27 mouse cellular contexts compared by ENCODE assay signal in the genomic region with DNA sequence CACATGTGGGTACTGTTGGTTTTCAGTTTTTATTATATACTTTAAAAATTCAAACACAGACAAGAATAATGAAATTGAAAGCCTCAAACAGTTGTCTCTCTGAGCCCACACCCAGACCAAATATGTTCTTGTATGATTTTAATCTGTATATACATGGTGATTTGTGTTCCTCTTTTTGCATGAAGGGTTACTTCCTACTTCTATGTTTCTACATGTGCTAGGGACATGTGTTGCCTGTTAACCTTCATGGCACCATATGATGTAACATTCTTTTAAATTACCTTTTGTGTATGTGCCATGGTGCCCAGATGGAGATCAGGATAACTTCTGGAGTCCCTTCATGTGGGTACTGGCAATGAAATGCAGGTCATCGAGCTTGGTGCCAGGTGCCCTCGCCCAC. TPM values are rescaled to one million over a fixed set of nuclear protein-coding genes. Genes with fewer than 3 reads are reported as not detected.
DNase-seq lines count a peak whose midpoint lies in the region; ATAC-seq lines count a peak whose summit lies in the region.
"Had no signal": no experiment of that assay in that cellular context is flagged by ENCODE, and none has a peak within 500 bp of the region (broad histone marks: within the 10 kb centered on the region; RNA-seq: fewer than 3 reads in every experiment).

No protein-coding gene starts in this region.

- no peaks in the 10 kb centered on the region for H3K9me3 ChIP-seq in intestine, embryonic 15.5 days
- H3K9me3 ChIP-seq: embryonic facial prominence, embryonic 12.5 days; embryonic facial prominence, embryonic 15.5 days; heart, embryonic 13.5 days; hindbrain, embryonic 10.5 days; hindbrain, embryonic 13.5 days had no signal

- H3K36me3 ChIP-seq in splenic B cell, adult 2 months (ENCODE audit: control insufficient read depth, insufficient read depth, low read length, poor library complexity, severe bottlenecking) = no peaks in the 10 kb centered on the region
- H3K36me3 ChIP-seq in intestine, embryonic 15.5 days = no peaks in the 10 kb centered on the region
- H3K36me3 ChIP-seq: embryonic facial prominence, embryonic 12.5 days; embryonic facial prominence, embryonic 15.5 days; hindbrain, embryonic 10.5 days; hindbrain, embryonic 13.5 days had no signal

- no peaks in the 10 kb centered on the region for H3K27me3 ChIP-seq in splenic B cell, adult 2 months (ENCODE audit: control insufficient read depth, insufficient read depth, low read length, poor library complexity, severe bottlenecking)
- H3K27me3 ChIP-seq in intestine, embryonic 15.5 days (replicated peaks) = no peaks in the 10 kb centered on the region
- H3K27me3 ChIP-seq: embryonic facial prominence, embryonic 12.5 days; embryonic facial prominence, embryonic 15.5 days; heart, embryonic 13.5 days had no signal

- H3K4me3 ChIP-seq in intestine, embryonic 15.5 days (replicated peaks) = no peak overlapping the region
- H3K4me3 ChIP-seq: embryonic facial prominence, embryonic 12.5 days; embryonic facial prominence, embryonic 15.5 days; gastrocnemius, adult 2 months; heart, embryonic 13.5 days; hindbrain, embryonic 10.5 days; hindbrain, embryonic 13.5 days had no signal

- ATAC-seq in common myeloid progenitor, adult 5-6 weeks (replicated peaks; ENCODE audit: low read depth, poor library complexity, severe bottlenecking) = peak; percentile 38
- ATAC-seq in hematopoietic stem cell, adult 5-6 weeks (replicated peaks in 1 of 2; ENCODE audit: insufficient read depth in 1 of 2, low FRiP score in 2 of 2, low TSS enrichment in 1 of 2, low read depth in 1 of 2, poor library complexity in 2 of 2, severe bottlenecking in 2 of 2) = peak; percentile 17 to 34; a peak in 2 of 4 replicates
- ATAC-seq in megakaryocyte progenitor cell, adult 5-6 weeks (replicated peaks; ENCODE audit: poor library complexity) = peak; percentile 48
- no peak for ATAC-seq in intestine, embryonic 15.5 days
- ATAC-seq: activated CD4-positive, CD25-positive, alpha-beta regulatory T cell, adult 4 months; CD4-positive, CD25-positive, alpha-beta regulatory T cell, adult 4 months; forebrain, embryonic 14.5 days; forebrain, postnatal 0 days; hindbrain, embryonic 16.5 days; intestine, embryonic 16.5 days had no signal

- no peak overlapping the region for H3K27ac ChIP-seq in intestine, embryonic 15.5 days
- H3K27ac ChIP-seq: embryonic facial prominence, embryonic 12.5 days; embryonic facial prominence, embryonic 15.5 days; gastrocnemius, adult 2 months; hindbrain, embryonic 10.5 days; hindbrain, embryonic 13.5 days had no signal

- no peak overlapping the region for H3K9ac ChIP-seq in intestine, embryonic 15.5 days
- H3K9ac ChIP-seq: embryonic facial prominence, embryonic 12.5 days; embryonic facial prominence, embryonic 15.5 days; forebrain, postnatal 0 days; heart, embryonic 13.5 days; hindbrain, embryonic 13.5 days had no signal

- peak; percentile 49 for DNase-seq in splenic B cell, adult 2 months (ENCODE audit: low read depth, low spot score)
- DNase-seq in embryo, embryonic 9.5 days (ENCODE audit: extremely low spot score) = no peak
- no peak for DNase-seq in thymus, postnatal 36 days
- DNase-seq: adrenal gland, adult 8-10 months; adrenal gland, postnatal 36 days; cerebellum, adult 18-20 months; cerebellum, adult 9-10 months; cerebellum, postnatal 25 days; forebrain, postnatal 0 days; gastrocnemius, adult 2 months; gastrocnemius, postnatal 14 days; heart, adult 18-20 months; heart, postnatal 14 days had no signal

- 96% methylated on average over 2 of the region's 2 CpGs for WGBS in intestine, embryonic 15.5 days

- H3K4me2 ChIP-seq in intestine, embryonic 15.5 days (replicated peaks) = no peak overlapping the region
- H3K4me2 ChIP-seq: embryonic facial prominence, embryonic 12.5 days; embryonic facial prominence, embryonic 15.5 days; heart, embryonic 13.5 days; hindbrain, embryonic 13.5 days had no signal

- H3K4me1 ChIP-seq in intestine, embryonic 15.5 days (replicated peaks) = peaks cover 54% of the 10 kb centered on the region

RNA-seq across cellular contexts. Expression of a gene that starts 7.8 kb away (rescaled TPM):
- total RNA-seq in common myeloid progenitor, adult 5-6 weeks (2017) = 44.7 and 86.3 TPM in 2 replicates
- 41.8 and 63.7 TPM in 2 replicates for total RNA-seq in hematopoietic stem cell, adult 5-6 weeks (2017)
- total RNA-seq in megakaryocyte progenitor cell, adult 5-6 weeks (2015) = 119 and 135 TPM in 2 replicates
- 68.0 and 70.5 TPM in 2 replicates for total RNA-seq in megakaryocyte progenitor cell, adult 5-6 weeks (2017)
- 9.4 and 11.8 TPM in 2 replicates for polyA plus RNA-seq in intestine, embryonic 15.5 days (2015; fragmentation: Nextera tagmentation; extraction: Ambion mirVana)
